Mouse (Mus musculus) cerebellum, adult 2 months (tissue): ENCODE results near the gene Becn1. TPM values are rescaled to one million over a fixed set of nuclear protein-coding genes. Genes with fewer than 3 reads are reported as not detected.
"Not testable (repeated sequence)": the region's sequence is repeated elsewhere in the genome, so short reads cannot be mapped to it uniquely, and the experiment has no call there.

Source experiments
- DNase-seq, 2 experiments: peaks; one replicate each; pipeline ENCODE4 v3.0.0; 2021
- H3K27ac ChIP-seq: fragments of 200-500 bp; 2 replicates; pipeline ENCODE4 v1.5.1; 2012; ENCODE audit warnings: low read length, control low read depth, inconsistent platforms; ENCODE audit not compliant: insufficient read depth
- H3K27me3 ChIP-seq: fragments of 200-500 bp; 2 replicates; pipeline ENCODE4 v1.6.1; 2012; ENCODE audit warnings: inconsistent platforms, mild to moderate bottlenecking, low read length, moderate library complexity; ENCODE audit not compliant: control insufficient read depth, insufficient read depth
- H3K4me1 ChIP-seq: fragments of 200-500 bp; 2 replicates; pipeline ENCODE4 v1.6.1; 2011; ENCODE audit warnings: low read length; ENCODE audit not compliant: control insufficient read depth, insufficient read depth
- H3K4me3 ChIP-seq: fragments of 200-500 bp; replicated peaks from 2 replicates; pipeline ENCODE3; 2011; ENCODE audit warnings: mild to moderate bottlenecking, low read depth, low read length, control low read depth; ENCODE audit not compliant: insufficient read depth
- CTCF ChIP-seq: fragments of 200-500 bp; IDR thresholded peaks from 2 replicates; pipeline ENCODE4 v1.5.1; 2011; ENCODE audit warnings: low read depth, mild to moderate bottlenecking, control low read depth, low read length, moderate library complexity, borderline replicate concordance; ENCODE audit not compliant: insufficient read depth
- POLR2A ChIP-seq: fragments of 200-500 bp; IDR thresholded peaks from 2 replicates; pipeline ENCODE4 v1.6.1; 2011; ENCODE audit warnings: low read length, control low read depth, borderline replicate concordance; ENCODE audit not compliant: insufficient read depth
- WGBS: fragments of 180-500 bp; shearing (Covaris S2); methylation state at CpG from one replicate; pipeline ENCODE4 v1.1.7; 2018; 5-methylcytosine and 5-hydroxymethylcytosine counted together
- polyA plus RNA-seq: library from polyadenylated mRNA; depleted of rRNA; stranded (reverse); fragments of >200 nt; gene quantifications from 2 replicates; pipeline ENCODE4 v1.2.3, GENCODE M21; 2012

The Becn1 gene
- polyA plus RNA-seq, 1 experiment = 132 TPM

- Histone ChIP-seq H3K4me1 (0 out of 2 replicates have a peak, but pooled peaks cover 4% of the 10 kb centered on the region), H3K27me3 (no peaks in the 10 kb centered on the region), H3K4me3 (no peak overlapping the region), H3K27ac (no peak overlapping the region)
- no peak for DNase-seq
- 80% methylated on average over 9 of the region's 9 CpGs for WGBS
- TF ChIP-seq POLR2A (no peak), CTCF (no peak)
These were observed 33.6 kb upstream of the Becn1 start for GRCm38 (mm10) chr11:101335685-101336084.

GRCm38 (mm10) chr11:101334516-101334915 is 32.4 kb upstream of the Becn1 start:
- H3K4me1 ChIP-seq = 0 out of 2 replicates have a peak, but pooled peaks cover 4% of the 10 kb centered on the region
- TF ChIP-seq POLR2A (no peak), CTCF (no peak)
- no peak overlapping the region for H3K27ac ChIP-seq
- H3K4me3 ChIP-seq = no peak overlapping the region
- no peak for DNase-seq
- 15% methylated on average over 6 of the region's 6 CpGs for WGBS
- H3K27me3 ChIP-seq = no peaks in the 10 kb centered on the region

GRCm38 (mm10) chr11:101334023-101334422 is 31.9 kb upstream of the Becn1 start:
- WGBS = 24% methylated on average over 10 of the region's 10 CpGs
- no peak for DNase-seq
- TF ChIP-seq CTCF (no peak), POLR2A (no peak)
- no peak overlapping the region for H3K27ac ChIP-seq
- no peak overlapping the region for H3K4me3 ChIP-seq
- H3K27me3 ChIP-seq = no peaks in the 10 kb centered on the region
- H3K4me1 ChIP-seq = 0 out of 2 replicates have a peak, but pooled peaks cover 4% of the 10 kb centered on the region

- 61% methylated on average over 3 of the region's 3 CpGs for WGBS
- TF ChIP-seq CTCF (no peak), POLR2A (no peak)
- Histone ChIP-seq H3K27me3 (no peaks in the 10 kb centered on the region), H3K4me1 (0 out of 2 replicates have a peak, but pooled peaks cover under 1% of the 10 kb centered on the region), H3K27ac (no peak overlapping the region), H3K4me3 (no peak overlapping the region)
- DNase-seq = no peak
These were observed 30.5 kb upstream of the Becn1 start for GRCm38 (mm10) chr11:101332537-101332936.

GRCm38 (mm10) chr11:101330961-101331360 is 28.9 kb upstream of the Becn1 start:
- DNase-seq, H3K4me1 ChIP-seq, H3K4me3 ChIP-seq, H3K27ac ChIP-seq, H3K27me3 ChIP-seq: not testable (repeated sequence)
- 26% methylated on average over 6 of the region's 6 CpGs for WGBS

GRCm38 (mm10) chr11:101330371-101330924 is 28.4 kb upstream of the Becn1 start, which contains the start of gene Aoc3:
Gene Aoc3 (plus strand): TSS chr11:101330605.
- Histone ChIP-seq H3K27ac (no peak within 1 kb of the TSS), H3K27me3 (no peaks in the 10 kb centered on the region), H3K4me3 (no peak within 1 kb of the TSS), H3K4me1 (no peaks in the 10 kb centered on the region)
- 29% methylated on average over 7 of the region's 7 CpGs for WGBS
- DNase-seq = no peak
- TF ChIP-seq POLR2A = no peak
- TF ChIP-seq CTCF = no peak

- peak in 1 of 2 experiments; percentile 25 for DNase-seq
- Histone ChIP-seq H3K27ac (no peak overlapping the region), H3K27me3 (no peaks in the 10 kb centered on the region), H3K4me1 (no peaks in the 10 kb centered on the region), H3K4me3 (no peak overlapping the region)
- TF ChIP-seq CTCF = no peak
- TF ChIP-seq POLR2A = no peak
- WGBS = 43% methylated on average over 6 of the region's 6 CpGs
These were observed 27.0 kb upstream of the Becn1 start for GRCm38 (mm10) chr11:101328941-101329635.

- no peak for DNase-seq
- no peaks in the 10 kb centered on the region for H3K27me3 ChIP-seq
- WGBS = 58% methylated on average over 3 of the region's 3 CpGs
- H3K4me3 ChIP-seq = no peak overlapping the region
- H3K27ac ChIP-seq = no peak overlapping the region
- no peaks in the 10 kb centered on the region for H3K4me1 ChIP-seq
- TF ChIP-seq POLR2A (no peak), CTCF (no peak)
These were observed 25.2 kb upstream of the Becn1 start for GRCm38 (mm10) chr11:101327311-101327710.
